Mouse (Mus musculus) large intestine, adult 2 months (tissue): ENCODE measurements around the gene Psmb3. TPM values are rescaled to one million over a fixed set of nuclear protein-coding genes. Genes with fewer than 3 reads are reported as not detected.
"Not testable (repeated sequence)": the region's sequence is repeated elsewhere in the genome, so short reads cannot be mapped to it uniquely, and the experiment has no call there.

Source experiments
- DNase-seq: peaks from one replicate; pipeline ENCODE4 v3.0.0-alpha.2; 2012; ENCODE audit warnings: low read depth, low spot score
- WGBS: fragments of 180-500 bp; shearing (Covaris S2); methylation state at CpG from one replicate; pipeline ENCODE4 v1.1.7; 2018; 5-methylcytosine and 5-hydroxymethylcytosine counted together
- polyA plus RNA-seq: library from polyadenylated mRNA; depleted of rRNA; stranded (reverse); fragments of >200 nt; gene quantifications from 2 replicates; pipeline ENCODE4 v1.2.3, GENCODE M21; 2012

The Psmb3 gene
- polyA plus RNA-seq, 1 experiment = 538 TPM

DNA sequence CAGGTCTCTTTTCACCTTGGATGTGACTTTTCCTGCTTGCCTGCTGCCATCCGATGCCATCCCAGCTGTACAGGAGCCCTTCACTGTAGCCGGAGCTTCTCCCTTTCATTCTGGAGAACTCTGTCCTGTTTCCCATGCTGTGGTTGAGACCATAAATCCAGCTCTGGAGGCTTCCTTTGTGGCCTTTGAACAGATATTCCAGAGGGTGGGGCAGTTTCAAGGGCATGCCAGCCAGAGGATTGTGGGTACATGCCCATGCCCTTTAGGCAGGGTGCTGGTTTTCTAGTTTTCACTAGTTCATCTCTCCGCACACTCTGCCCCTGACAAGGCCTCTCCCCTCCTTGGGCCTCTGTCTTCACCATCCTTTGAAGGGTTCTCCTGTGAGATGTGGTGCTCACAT lies 16.1 kb upstream of the Psmb3 start:
- WGBS = 39% methylated on average over 3 of the region's 3 CpGs
- no peak for DNase-seq

DNA sequence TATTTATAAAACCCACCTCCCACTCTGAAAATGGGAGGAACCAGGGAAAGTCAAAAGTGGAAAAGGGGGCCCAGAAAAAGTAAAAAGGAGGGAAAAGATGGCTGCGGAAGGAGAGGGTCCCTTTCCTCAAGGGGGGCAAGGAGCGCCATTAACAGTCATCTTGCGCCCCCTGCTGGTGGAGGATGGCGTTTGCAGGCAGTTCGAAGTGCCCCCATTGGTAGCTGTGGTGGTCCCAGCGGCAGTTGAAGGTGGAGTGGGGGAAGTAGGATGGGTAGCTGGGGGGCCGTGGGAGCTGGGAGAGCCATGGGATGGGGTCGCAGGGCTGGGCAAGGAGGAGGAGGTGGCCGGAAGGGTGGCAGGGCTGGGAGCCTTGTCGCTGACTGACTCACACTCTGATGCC lies 13.3 kb upstream of the Psmb3 start:
- DNase-seq = no peak
- WGBS = 33% methylated on average over 10 of the region's 10 CpGs

DNA sequence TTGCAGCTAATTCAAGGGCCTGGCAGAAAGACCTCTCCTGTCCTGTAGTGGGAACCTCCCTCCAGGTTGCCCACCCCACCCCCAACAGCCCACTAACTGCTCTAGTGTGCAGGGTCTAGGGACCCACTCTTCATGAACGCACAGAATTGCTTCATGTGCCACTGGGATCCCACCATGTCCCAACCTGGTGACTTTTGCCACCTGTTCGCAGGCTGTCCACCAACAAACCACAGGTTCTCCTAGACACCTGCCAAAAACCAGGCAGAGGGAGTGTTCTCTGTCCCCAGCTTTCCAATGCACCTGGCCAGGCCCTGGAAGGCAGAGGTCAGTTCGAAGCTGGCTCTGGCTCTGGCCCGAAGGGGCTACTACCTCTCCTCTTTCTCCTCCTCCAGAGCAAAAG lies 8.8 kb upstream of the Psmb3 start:
- no peak for DNase-seq
- WGBS = 68% methylated on average over 4 of the region's 4 CpGs

DNA sequence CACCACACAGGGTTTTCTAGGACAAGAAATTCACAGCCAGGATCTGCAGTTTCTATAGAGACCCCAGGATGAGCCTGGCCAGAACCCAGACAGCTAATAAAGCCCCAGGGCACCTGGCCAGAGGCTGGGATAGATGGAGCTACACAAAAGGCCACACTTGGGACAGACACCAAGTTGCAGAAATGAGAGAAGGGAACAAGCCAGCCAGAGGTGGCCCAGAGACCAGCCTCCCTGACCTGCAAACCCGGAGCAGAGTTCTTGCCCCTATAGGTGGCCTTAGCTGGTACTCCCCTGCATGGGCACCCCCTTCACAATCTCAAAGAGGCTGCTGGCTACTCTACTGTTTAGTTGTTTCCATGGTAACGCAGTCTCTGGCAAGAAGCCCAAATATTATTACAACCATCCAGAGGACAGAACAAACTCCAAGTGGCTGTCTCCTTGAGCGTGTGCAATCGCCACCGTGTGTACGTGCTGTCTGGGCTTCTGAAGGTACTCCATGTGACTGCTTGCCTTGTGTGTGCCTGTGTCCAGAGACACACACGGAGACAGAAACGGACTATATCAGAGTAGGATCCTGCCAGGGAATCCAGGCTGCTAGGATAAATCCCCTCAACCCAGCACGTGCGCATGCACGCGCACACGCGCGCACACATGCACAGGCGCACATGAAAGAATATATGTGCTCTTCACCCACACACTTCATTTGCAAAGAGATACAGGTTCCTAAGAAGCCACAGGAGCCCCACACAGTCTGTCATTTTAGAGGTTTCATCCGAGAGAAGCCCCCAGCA lies 8.1 kb upstream of the Psmb3 start:
- DNase-seq = no peak
- WGBS = 40% methylated on average over 17 of the region's 17 CpGs

DNA sequence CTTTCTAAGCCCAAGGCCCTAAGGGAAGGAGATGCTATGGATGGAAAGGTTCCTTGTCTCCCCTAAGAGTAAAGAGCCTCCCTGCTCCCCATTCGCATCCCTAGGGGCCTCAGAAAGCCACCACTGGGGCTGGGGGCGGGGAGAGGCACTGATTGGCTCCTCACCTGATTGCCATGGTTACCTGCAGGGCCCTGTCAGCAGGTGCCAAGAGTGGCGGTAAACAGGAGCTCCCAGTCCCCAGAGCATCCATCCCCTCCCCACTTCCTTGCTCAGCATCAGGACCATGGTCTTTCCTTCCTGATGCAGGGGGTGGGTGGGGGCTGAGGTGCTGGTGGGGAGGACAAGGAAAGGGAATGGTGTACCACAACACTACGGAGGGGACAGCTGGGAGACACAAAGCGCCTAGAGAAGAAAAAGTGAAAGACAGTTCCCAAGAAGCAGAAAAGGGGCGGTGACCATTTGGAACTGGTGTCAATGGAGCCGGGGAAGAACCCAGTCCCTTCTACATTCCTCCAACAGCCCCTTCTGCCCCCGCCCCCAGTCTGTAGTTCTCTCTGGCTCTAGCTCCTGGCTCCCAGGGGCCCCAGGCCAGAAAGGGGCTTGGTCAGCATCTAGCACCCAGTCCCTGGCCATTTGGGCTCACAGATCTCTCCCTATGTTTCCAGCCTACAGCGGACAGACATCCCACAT lies 7.3 kb upstream of the Psmb3 start:
- WGBS = 66% methylated on average over 9 of the region's 9 CpGs
- DNase-seq = no peak

DNA sequence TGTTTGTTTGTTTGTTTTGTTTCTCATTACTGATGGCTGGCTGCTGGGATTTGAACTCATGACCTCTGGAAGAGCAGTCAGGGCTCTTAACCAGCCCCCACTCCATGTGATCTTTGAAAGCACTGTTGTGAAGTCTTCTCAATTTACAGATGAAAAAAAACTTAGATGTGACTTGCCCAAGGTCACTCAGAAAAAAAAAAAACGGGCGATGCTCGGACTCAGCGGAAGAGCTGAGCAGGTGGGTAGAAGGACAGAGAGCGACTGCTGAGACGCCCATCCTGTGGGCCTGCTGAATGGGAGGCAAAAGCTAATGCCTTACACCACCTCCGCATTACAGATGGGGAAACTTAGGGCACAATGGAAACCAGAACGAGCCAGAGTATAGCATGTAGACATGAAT lies 6.5 kb upstream of the Psmb3 start:
- no peak for DNase-seq
- WGBS = 82% methylated on average over 8 of the region's 8 CpGs

DNA sequence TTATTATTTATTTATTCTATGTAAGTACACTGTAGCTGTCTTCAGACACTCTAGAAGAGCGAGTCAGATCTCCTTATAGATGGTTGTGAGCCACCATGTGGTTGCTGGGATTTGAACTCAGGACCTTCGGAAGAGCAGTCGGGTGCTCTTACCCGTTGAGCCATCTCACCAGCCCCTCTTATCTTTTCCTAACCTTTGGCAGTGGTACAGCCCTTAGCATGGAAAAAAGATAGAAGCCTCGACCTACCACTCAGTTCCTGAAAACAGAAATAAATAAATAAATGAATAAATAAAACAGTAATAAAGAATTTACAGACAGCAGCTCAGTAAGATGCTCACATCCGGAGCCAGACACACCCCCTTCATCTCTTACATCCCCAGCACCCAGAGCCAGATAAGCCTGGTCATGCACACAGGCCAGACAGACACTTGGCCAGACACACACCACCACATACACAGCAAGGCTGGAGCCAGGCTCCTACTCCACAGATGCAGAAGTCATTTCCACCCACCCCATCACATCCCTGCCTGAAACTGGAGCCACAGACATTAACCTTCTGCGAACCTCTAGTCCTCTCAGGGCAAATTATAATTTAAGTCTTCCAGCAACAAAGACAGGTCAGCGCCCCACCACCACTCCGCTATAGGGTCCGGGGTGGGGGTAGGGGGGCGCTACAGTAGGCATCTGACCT lies 5.9 kb upstream of the Psmb3 start:
- no peak for DNase-seq
- 69% methylated on average over 11 of the region's 11 CpGs for WGBS

DNA sequence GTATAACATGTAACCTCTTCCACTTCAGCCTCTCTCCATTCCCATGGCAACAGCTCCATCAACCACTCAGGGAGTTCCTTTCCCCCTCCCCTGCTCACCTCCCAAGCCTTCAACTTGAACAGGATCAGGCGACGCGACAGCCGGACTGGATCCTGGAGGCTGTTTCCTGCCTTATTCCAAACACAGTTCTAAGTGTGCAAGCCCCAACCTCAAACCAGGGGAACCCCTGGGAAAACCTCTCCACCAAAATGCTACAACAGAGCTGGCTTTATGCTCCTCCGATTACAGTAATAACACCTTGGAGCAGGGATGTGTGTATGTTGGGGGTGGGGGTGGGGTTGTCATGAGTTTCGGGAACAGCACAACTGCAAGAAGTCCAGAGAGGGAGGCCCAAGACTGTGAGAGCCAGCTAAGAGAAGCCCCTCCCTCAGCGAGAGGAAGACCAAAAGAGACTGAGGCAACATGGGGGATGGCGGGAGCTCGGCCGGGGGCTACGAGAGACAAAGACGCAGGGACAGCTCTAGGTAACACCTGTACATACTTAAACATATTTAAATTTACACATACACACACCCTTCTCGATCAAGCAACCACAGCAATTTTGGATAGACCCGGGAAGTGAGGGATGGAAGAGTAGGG lies 5.2 kb upstream of the Psmb3 start:
- no peak for DNase-seq
- 22% methylated on average over 14 of the region's 14 CpGs for WGBS

DNA sequence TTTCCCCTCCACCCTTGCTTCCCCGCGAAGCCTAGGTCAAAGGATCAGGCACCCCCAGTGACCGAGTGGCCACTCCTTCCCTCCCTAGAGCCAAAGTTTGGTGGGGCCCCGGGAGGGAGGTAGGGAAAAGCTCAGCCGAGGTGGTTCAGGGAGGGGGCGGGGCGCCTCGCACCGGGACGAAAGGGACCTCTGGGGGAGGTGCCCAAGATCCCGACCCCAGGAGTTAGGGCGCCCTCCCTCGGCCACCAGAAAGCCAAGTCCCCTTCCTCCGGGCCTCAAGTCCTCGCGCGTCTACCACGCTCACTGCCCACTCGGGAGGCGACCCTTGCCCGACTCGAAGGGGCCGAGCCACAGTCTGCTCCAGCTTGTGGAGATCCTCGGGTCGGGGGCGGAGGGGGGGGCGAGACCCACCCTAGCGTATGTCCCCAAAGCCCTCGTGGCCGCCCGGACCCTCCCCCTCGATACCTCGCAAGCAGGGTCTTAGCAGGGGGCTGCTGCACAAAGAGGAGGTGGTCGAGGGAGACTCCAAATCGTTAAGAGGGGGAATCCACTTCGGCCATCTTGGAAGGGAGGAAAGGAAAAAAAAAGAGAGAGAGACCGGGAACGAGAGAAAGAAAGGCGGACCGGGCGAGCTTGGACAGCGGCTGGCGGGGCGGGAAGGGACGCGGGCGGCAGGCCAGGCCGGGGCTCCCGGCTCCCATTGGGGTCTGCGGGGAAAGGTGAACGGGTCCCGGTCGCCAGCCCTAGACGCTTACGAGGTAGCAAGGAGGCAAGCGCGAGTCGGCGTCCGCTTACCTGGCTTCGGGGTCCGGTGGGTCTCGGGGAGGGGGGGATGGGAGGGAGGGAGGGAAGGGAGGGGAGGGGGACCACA lies 4.2 kb upstream of the Psmb3 start:
- DNase-seq = no peak
- under 1% methylated on average over 60 of the region's 63 CpGs for WGBS

DNA sequence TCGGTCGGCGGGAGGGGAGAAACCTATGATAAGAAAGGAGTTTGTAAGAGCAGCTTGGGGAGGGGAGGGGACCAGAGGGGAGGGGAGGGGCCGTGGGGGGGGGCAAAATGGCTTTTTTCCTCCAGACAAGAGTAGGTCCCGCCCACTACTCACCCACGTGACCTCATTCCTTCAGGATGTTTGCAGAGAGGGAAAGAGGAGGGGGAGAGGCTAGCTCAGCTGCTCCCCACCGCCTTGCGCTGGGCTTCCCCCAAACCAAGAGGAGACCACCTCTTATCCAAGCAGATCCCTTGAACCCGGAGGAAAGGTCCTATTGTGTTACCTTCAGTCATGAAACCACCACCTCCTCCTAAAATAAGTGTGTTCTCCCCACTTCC lies 3.6 kb upstream of the Psmb3 start:
- WGBS = 0% methylated on average over 5 of the region's 9 CpGs

DNA sequence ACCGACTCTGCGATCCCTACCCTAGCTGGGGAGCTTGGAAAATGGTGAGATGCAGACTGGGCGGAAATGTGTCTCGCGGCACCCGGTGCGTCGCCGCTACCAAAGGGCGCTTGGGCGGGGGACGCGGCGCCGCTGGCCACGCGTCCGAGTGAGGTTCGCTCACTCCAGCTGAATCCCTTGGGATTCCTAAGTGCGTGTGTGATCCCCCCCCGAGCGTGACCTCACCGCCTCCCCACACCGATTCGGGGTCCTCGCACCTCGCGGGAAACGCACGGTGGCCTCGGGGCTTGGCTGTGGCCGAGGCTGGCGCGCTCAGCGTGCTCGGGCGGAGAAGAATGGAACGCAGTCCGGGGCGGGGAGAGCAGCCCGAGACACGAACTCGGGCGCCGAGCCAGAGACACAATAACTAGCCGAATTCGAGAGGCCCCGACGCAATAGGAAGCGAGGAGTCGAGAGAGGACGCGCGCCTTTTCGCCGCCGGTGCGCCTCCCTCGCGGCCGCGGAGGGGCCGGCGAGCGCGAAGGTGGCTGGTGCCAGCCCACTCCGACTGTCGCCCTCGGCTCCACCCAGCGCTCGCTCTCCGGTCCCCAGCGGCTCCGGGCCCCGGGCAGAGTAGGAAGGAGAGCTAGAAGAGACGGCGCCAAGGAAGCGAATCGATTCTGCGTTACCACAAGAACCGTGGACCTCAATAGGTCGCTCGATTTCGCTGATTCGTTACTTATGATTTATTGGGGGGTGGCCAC lies 3.0 kb upstream of the Psmb3 start, which contains the start of gene Pcgf2:
Pcgf2 (minus strand) TSS at position 495 of the 743 bp plus-strand sequence.
- DNase-seq = no peak
- WGBS = under 1% methylated on average over 85 of the region's 85 CpGs

More for the DNA sequence above, 3.6 kb upstream of the Psmb3 start:
- DNase-seq = no peak

DNA sequence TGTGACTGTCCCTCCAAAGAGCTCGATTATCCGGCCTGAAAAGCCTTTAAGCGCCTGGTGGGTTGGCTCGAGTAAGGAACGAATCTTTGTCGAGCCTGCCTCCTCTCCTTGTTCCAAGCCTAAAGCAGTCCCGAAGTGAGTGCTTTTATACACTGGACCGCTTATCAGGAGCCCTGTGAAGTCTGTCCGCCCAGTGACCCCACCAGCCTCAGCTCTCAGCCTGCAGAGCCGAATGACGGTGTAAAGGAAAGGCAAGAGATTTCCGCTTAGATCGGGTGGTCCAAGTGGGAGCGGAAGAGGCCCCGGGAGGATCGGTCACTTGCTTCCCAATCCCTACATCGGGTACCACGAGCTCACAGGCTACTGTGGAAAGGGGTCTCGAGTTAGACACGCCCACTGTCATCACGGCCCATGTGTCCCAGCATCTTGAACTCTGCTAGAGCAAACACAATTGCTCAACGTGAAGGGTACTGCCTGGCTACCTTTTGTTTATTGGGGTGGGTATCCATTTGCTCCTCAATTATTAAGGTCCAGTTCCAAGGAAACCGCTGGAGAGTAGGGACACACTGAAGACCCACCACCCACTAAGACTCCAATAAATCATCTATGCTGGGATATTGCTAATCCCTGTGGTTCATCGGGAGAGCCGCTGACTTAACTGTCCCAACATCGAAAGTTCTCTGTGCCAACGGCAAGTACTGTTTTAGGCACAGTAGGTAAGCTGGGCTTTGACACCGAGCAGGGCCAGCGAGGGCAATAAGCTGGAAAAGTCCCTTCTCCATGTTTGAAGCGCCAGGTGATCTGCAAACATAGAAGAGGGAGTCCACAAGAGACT lies 2.2 kb upstream of the Psmb3 start:
- 16% methylated on average over 30 of the region's 30 CpGs for WGBS
- no peak for DNase-seq

DNA sequence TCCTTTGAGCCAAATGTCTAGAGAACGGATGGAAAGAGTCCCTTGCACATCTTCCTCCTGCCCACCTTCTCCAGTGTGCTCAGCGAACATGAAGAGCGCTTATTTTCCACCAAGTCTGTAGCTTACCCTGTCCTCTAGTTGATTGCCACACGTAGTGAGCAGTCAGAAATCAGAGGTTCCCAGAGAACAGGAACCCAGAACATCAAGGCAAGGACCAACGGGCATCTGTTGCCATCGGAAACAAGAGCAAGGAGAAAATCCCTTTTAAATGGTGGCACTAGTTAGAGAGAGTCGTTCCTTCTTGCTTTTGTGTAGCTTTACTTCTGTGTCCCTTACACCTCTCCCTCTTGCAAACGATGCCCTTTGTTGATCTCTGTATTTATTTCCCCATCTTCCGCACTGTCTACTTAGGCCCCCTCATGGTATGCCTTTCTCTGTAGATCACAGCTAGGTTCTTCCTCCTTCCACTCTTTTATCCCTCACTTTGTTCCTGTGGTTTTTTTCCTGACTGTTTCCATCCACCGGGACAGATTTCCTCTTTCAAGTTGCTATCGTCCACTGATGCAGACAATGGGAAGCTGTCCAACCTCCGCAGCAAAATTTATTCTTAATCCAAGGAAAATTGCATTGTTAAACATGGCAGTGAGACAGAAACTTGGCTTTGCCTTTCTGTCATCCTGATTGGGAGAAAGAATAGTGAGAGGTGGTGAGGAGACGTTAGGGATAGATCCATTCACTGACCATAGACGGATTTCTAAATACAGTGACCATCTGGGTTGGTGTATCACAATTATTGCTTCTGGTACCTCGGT lies 1.4 kb upstream of the Psmb3 start:
- DNase-seq = no peak
- WGBS = 57% methylated on average over 15 of the region's 15 CpGs

DNA sequence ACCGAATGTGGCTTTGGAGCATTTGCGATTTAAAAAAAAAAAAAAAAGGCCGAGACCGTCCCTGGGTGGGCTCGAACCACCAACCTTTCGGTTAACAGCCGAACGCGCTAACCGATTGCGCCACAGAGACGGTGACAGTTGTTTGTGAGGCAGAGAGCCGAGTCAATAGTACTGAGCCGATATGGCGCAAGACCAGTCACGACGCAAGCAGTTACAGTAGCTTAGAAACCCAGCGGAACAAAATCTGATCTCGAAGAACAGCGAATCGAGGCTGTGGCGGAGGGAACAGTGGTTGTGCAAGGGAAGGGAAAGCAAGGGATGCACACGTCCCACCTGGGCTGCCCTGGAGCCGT lies 830 bp upstream of the Psmb3 start:
- DNase-seq = no peak
- WGBS = under 1% methylated on average over 24 of the region's 24 CpGs

DNA sequence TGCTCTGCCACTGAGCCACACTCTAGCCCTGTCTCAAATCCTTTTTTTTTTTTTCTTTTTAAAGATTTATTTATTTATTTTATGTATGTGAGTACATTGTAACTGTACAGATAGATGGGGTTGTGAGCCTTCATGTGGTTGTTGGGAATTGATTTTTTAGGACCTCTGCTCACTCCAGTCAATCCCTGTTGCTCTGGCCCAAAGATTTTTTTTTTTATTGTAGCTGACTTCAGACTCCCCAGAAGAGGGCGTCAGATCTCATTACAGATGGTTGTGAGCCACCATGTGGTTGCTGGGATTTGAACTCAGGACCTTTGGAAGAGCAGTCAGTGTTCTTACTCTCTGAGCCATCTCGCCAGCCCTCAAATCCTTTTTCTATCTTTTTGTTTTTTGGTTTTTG lies 6.9 kb downstream of the Psmb3 start:
- DNase-seq = not testable (repeated sequence)
- WGBS = 70% methylated on average over 2 of the region's 2 CpGs

DNA sequence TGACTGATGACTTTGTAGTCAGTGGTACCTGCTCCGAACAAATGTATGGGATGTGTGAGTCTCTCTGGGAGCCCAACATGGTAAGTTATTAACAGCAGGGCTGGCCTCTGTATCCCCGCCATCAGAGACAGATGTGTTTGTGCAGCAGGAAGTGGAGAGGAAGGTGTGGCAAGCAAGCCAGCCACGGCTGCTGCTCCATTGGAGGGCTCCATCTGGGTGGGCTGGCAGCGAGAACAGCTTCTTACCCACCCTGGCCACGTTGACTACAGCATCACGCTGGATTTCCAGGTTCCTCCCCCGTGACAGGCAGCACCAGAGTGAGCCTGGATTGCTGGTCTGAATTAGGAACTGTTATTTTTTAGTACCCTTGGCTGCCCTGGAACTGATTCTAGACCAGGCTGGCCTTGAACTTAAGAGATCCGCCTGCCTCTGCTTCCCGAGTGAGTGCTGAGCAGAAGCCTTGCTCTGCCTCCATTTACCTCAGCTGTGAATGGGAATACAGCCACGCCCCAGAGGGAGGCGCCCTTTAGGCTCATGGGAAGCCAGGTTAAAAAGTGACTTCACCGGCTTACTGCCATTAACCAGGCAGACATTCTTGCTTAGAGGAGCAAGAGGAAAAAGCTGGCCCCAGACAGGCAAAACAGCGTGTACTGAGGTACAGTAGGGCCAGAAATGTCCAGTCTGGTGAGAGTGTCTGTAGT lies 8.2 kb downstream of the Psmb3 start:
- 57% methylated on average over 13 of the region's 13 CpGs for WGBS

DNA sequence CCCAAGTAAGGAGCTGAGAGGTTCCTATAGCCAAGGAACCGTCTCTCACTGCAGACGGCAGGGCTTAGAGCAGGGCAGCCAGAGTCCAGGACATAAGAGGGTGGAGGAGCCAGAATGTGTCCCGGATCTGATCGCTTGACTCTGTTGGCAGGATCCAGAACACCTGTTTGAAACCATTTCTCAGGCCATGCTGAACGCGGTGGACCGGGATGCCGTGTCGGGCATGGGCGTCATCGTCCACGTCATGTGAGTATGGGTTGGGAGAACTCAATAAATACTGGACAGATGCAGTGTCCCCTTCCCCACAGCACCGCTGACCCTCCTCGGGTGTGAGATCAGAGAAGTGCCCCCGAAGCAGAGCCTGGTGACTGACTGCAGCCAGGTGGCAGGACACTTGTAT lies 9.1 kb downstream of the Psmb3 start:
- WGBS = 93% methylated on average over 15 of the region's 15 CpGs

More for the DNA sequence above, 8.2 kb downstream of the Psmb3 start:
- DNase-seq = no peak

More for the DNA sequence above, 9.1 kb downstream of the Psmb3 start:
- no peak for DNase-seq
